Comparison of ENCODE assay signal across 26 mouse cellular contexts in the genomic region with DNA sequence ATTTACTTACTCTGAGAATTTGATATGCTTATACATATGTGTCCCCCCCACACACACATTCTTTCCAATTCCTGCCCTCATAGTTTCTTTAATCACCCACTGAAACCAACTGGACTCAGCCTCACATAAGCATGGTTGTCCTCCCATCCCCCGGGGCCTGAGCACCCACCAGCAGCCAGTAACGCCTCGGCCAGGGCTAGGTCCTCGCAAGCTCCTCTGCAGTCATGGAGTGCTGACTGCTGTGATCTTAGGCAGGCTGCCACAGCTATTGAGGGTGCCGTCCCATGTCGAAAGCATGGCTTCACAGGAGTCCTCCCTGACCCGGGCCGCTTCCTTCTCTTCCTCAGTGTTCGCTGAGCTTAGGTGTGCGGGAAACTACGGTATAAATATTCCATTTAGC.
"Had no signal": no experiment of that assay in that cellular context is flagged by ENCODE, and none has a peak within 500 bp of the region (broad histone marks: within the 10 kb centered on the region; RNA-seq: fewer than 3 reads in every experiment).

No protein-coding gene starts in this region.

- H3K4me3 ChIP-seq: embryonic facial prominence, embryonic 10.5 days; embryonic facial prominence, embryonic 12.5 days; embryonic facial prominence, embryonic 13.5 days; embryonic facial prominence, embryonic 15.5 days; forebrain, embryonic 10.5 days; forebrain, embryonic 12.5 days; forebrain, embryonic 13.5 days; forebrain, embryonic 15.5 days; gastrocnemius, adult 2 months; heart, adult 2 months had no signal

- DNase-seq: cerebellum, adult 2 months; cerebellum, adult 8-10 months; cerebellum, adult 9-10 months; cerebellum, adult 9-11 months; cerebellum, postnatal 10 days; cerebellum, postnatal 14 days; cerebellum, postnatal 25 days; cerebellum, postnatal 36 days; embryo, embryonic 11 days; forebrain, postnatal 0 days; gastrocnemius, adult 2 months; gastrocnemius, postnatal 10 days; gastrocnemius, postnatal 14 days; gastrocnemius, postnatal 25 days; gastrocnemius, postnatal 36 days; heart, adult 18-20 months; heart, adult 2 months had no signal

- H3K36me3 ChIP-seq: embryonic facial prominence, embryonic 10.5 days; embryonic facial prominence, embryonic 12.5 days; embryonic facial prominence, embryonic 13.5 days; embryonic facial prominence, embryonic 15.5 days; forebrain, embryonic 10.5 days; forebrain, embryonic 12.5 days; forebrain, embryonic 15.5 days had no signal

- H3K27ac ChIP-seq: embryonic facial prominence, embryonic 10.5 days; embryonic facial prominence, embryonic 12.5 days; embryonic facial prominence, embryonic 13.5 days; embryonic facial prominence, embryonic 15.5 days; forebrain, embryonic 10.5 days; forebrain, embryonic 12.5 days; forebrain, embryonic 13.5 days; forebrain, embryonic 15.5 days; gastrocnemius, adult 2 months; heart, adult 2 months had no signal

- H3K27me3 ChIP-seq: embryonic facial prominence, embryonic 12.5 days; embryonic facial prominence, embryonic 13.5 days; embryonic facial prominence, embryonic 15.5 days; forebrain, embryonic 13.5 days; forebrain, embryonic 15.5 days had no signal

- ATAC-seq: forebrain, embryonic 13.5 days; forebrain, embryonic 15.5 days; forebrain, embryonic 16.5 days; forebrain, postnatal 0 days had no signal

- H3K4me2 ChIP-seq: embryonic facial prominence, embryonic 12.5 days; embryonic facial prominence, embryonic 13.5 days; embryonic facial prominence, embryonic 15.5 days; forebrain, embryonic 12.5 days; forebrain, embryonic 13.5 days; forebrain, embryonic 15.5 days had no signal

- H3K9me3 ChIP-seq: embryonic facial prominence, embryonic 10.5 days; embryonic facial prominence, embryonic 12.5 days; embryonic facial prominence, embryonic 13.5 days; embryonic facial prominence, embryonic 15.5 days; forebrain, embryonic 10.5 days; forebrain, embryonic 12.5 days; forebrain, embryonic 13.5 days; forebrain, embryonic 15.5 days had no signal

- H3K9ac ChIP-seq: embryonic facial prominence, embryonic 12.5 days; embryonic facial prominence, embryonic 13.5 days; embryonic facial prominence, embryonic 15.5 days; forebrain, embryonic 12.5 days; forebrain, embryonic 13.5 days; forebrain, embryonic 15.5 days; forebrain, postnatal 0 days had no signal
